Comparison of ENCODE assay signal across 8 mouse cellular contexts in genomic region chr1:78008811-78009410, GRCm38 (mm10).
A peak's percentile ranks its signal among the peaks of the same experiment; 100 is the strongest.
DNase-seq lines count a peak whose midpoint lies in the region; ATAC-seq lines count a peak whose summit lies in the region.

No protein-coding gene starts in this region.

- WGBS in intestine, embryonic 14.5 days, result 23% methylated on average over 16 of the region's 16 CpGs
- WGBS in intestine, embryonic 16.5 days, result 21% methylated on average over 16 of the region's 16 CpGs
- WGBS in stomach, embryonic 14.5 days, result 14% methylated on average over 16 of the region's 16 CpGs

- peak overlapping the region; percentile 22; the same call in 1 of the 2 replicates for H3K4me2 ChIP-seq in intestine, embryonic 14.5 days (ENCODE audit: low read length)
- no peak overlapping the region for H3K4me2 ChIP-seq in intestine, embryonic 16.5 days (ENCODE audit: low read depth, low read length)
- H3K4me2 ChIP-seq in stomach, embryonic 14.5 days (replicated peaks; ENCODE audit: low read depth, low read length), result no peak overlapping the region; the same call in 1 of the 2 replicates

- no peaks in the 10 kb centered on the region for H3K9me3 ChIP-seq in intestine, embryonic 14.5 days (ENCODE audit: control insufficient read depth, low read length)
- H3K9me3 ChIP-seq in intestine, embryonic 16.5 days (ENCODE audit: control insufficient read depth, low read length), result no peaks in the 10 kb centered on the region
- no peaks in the 10 kb centered on the region for H3K9me3 ChIP-seq in stomach, embryonic 14.5 days (ENCODE audit: control insufficient read depth, low read depth, low read length)

- H3K4me1 ChIP-seq in intestine, embryonic 14.5 days (replicated peaks; ENCODE audit: control insufficient read depth, insufficient read depth, low read length), result no peaks in the 10 kb centered on the region
- H3K4me1 ChIP-seq in intestine, embryonic 16.5 days (ENCODE audit: control insufficient read depth, insufficient read depth, low read length), result no peaks in the 10 kb centered on the region
- H3K4me1 ChIP-seq in stomach, embryonic 14.5 days (ENCODE audit: control insufficient read depth, insufficient read depth, low read length), result peaks cover 3% of the 10 kb centered on the region; the same call in 1 of the 2 replicates

- no peak overlapping the region for H3K27ac ChIP-seq in intestine, embryonic 14.5 days (ENCODE audit: low read depth)
- no peak overlapping the region for H3K27ac ChIP-seq in intestine, embryonic 16.5 days (ENCODE audit: low read length)
- no peak overlapping the region for H3K27ac ChIP-seq in stomach, embryonic 14.5 days (ENCODE audit: low read length)

- no peak overlapping the region for H3K4me3 ChIP-seq in intestine, embryonic 14.5 days (ENCODE audit: low read depth, low read length)
- H3K4me3 ChIP-seq in intestine, embryonic 16.5 days (ENCODE audit: low read length), result no peak overlapping the region
- H3K4me3 ChIP-seq in stomach, embryonic 14.5 days (ENCODE audit: low read depth, low read length), result no peak overlapping the region

- no peaks in the 10 kb centered on the region for H3K27me3 ChIP-seq in intestine, embryonic 14.5 days (replicated peaks; ENCODE audit: control insufficient read depth, insufficient read depth, low read length)
- H3K27me3 ChIP-seq in intestine, embryonic 16.5 days (replicated peaks; ENCODE audit: control insufficient read depth, insufficient read depth, low read length), result no peaks in the 10 kb centered on the region
- 0 out of 2 replicates have a peak, but pooled peaks cover 5% of the 10 kb centered on the region for H3K27me3 ChIP-seq in stomach, embryonic 14.5 days (ENCODE audit: control insufficient read depth, insufficient read depth, low read length)

- H3K36me3 ChIP-seq in intestine, embryonic 14.5 days (ENCODE audit: control insufficient read depth, insufficient read depth, low read length), result no peaks in the 10 kb centered on the region
- no peaks in the 10 kb centered on the region for H3K36me3 ChIP-seq in intestine, embryonic 16.5 days (ENCODE audit: control insufficient read depth, insufficient read depth, low read length)
- no peaks in the 10 kb centered on the region for H3K36me3 ChIP-seq in stomach, embryonic 14.5 days (ENCODE audit: control insufficient read depth, insufficient read depth, low read length)

- DNase-seq in intestine, embryonic 14.5 days (ENCODE audit: low spot score), result peak; percentile 63
- DNase-seq in adrenal gland, adult 18-20 months (ENCODE audit: low spot score in 2 of 2), result peak; percentile 25 to 35
- peak; percentile 86 for DNase-seq in embryo, embryonic 10.5 days (ENCODE audit: low spot score)
- DNase-seq in kidney, postnatal 4 days, result peak; percentile 54 to 68
- no peak for DNase-seq in layer of hippocampus, adult 9-10 months (ENCODE audit: low spot score)
- DNase-seq in T-cell, adult 2 months (ENCODE audit: low spot score), result no peak

- H3K9ac ChIP-seq in intestine, embryonic 14.5 days (ENCODE audit: low read length), result no peak overlapping the region
- H3K9ac ChIP-seq in intestine, embryonic 16.5 days (ENCODE audit: low read depth, low read length), result no peak overlapping the region
- no peak overlapping the region for H3K9ac ChIP-seq in stomach, embryonic 14.5 days (replicated peaks; ENCODE audit: low read depth, low read length)

- ATAC-seq in intestine, embryonic 14.5 days (replicated peaks; ENCODE audit: low FRiP score, low TSS enrichment, low read depth), result no peak
- no peak for ATAC-seq in intestine, embryonic 16.5 days
- ATAC-seq in stomach, embryonic 14.5 days (ENCODE audit: insufficient number of reproducible peaks, insufficient read depth, low FRiP score, low read depth), result peak; percentile 71; the same call in 1 of the 2 replicates

Comparison
In these comparisons a context has a peak if more than half of its experiments do, and no peak if none do; other contexts are left out.
1. DNase-seq: peak in intestine, embryonic 14.5 days (single experiment), adrenal gland, adult 18-20 months (2 of 2), embryo, embryonic 10.5 days (single experiment) and kidney, postnatal 4 days (2 of 2); none in layer of hippocampus, adult 9-10 months (single experiment) and T-cell, adult 2 months (single experiment).